Mouse (Mus musculus) gastrocnemius, postnatal 10 days (tissue): ENCODE measurements around the gene Slc4a8. TPM values are rescaled to one million over a fixed set of nuclear protein-coding genes. Genes with fewer than 3 reads are reported as not detected.
A peak's percentile ranks its signal among the peaks of the same experiment; 100 is the strongest.
"Not testable (repeated sequence)": the region's sequence is repeated elsewhere in the genome, so short reads cannot be mapped to it uniquely, and the experiment has no call there.

Source experiments
- DNase-seq: peaks from one replicate; pipeline ENCODE4 v3.0.0; 2021; ENCODE audit warnings: mixed read lengths
- total RNA-seq, 2 experiments: library from RNA; stranded (reverse); gene quantifications; 2 replicates each; pipeline ENCODE4 v1.2.3; 2021

Gene Slc4a8
- total RNA-seq, 2 experiments from 2014 or later: 1.7 to 2.4 TPM

GRCm38 (mm10) chr15:100773859-100774258 is 12.3 kb downstream of the Slc4a8 start:
- not testable (repeated sequence) for DNase-seq

- DNase-seq: no peak
Measured at GRCm38 (mm10) chr15:100775189-100776166, 13.9 kb downstream of the Slc4a8 start.

GRCm38 (mm10) chr15:100776424-100776823 is 14.9 kb downstream of the Slc4a8 start:
- DNase-seq: no peak

GRCm38 (mm10) chr15:100777020-100778016 is 15.8 kb downstream of the Slc4a8 start:
- peak; percentile 18 for DNase-seq

- no peak for DNase-seq
Measured at GRCm38 (mm10) chr15:100779896-100780295, 18.3 kb downstream of the Slc4a8 start.

- no peak for DNase-seq
Measured at GRCm38 (mm10) chr15:100783244-100783987, 21.9 kb downstream of the Slc4a8 start.

GRCm38 (mm10) chr15:100790219-100790618 is 28.7 kb downstream of the Slc4a8 start:
- no peak for DNase-seq

GRCm38 (mm10) chr15:100792324-100792723 is 30.8 kb downstream of the Slc4a8 start:
- DNase-seq: no peak

GRCm38 (mm10) chr15:100800914-100801313 is 39.4 kb downstream of the Slc4a8 start:
- DNase-seq: no peak

- DNase-seq: no peak
Measured at GRCm38 (mm10) chr15:100808062-100808461, 46.5 kb downstream of the Slc4a8 start.

GRCm38 (mm10) chr15:100808484-100808883 is 46.9 kb downstream of the Slc4a8 start:
- no peak for DNase-seq

- no peak for DNase-seq
Measured at GRCm38 (mm10) chr15:100810243-100810642, 48.7 kb downstream of the Slc4a8 start.

GRCm38 (mm10) chr15:100813501-100813900 is 52.0 kb downstream of the Slc4a8 start:
- DNase-seq: no peak

- DNase-seq: no peak
Measured at GRCm38 (mm10) chr15:100814066-100814465, 52.5 kb downstream of the Slc4a8 start.

GRCm38 (mm10) chr15:100815310-100815709 is 53.8 kb downstream of the Slc4a8 start:
- no peak for DNase-seq

- no peak for DNase-seq
Measured at GRCm38 (mm10) chr15:100818860-100819259, 57.3 kb downstream of the Slc4a8 start.

- DNase-seq: no peak
Measured at GRCm38 (mm10) chr15:100821824-100822223, 60.3 kb downstream of the Slc4a8 start.

GRCm38 (mm10) chr15:100822370-100822769 is 60.8 kb downstream of the Slc4a8 start:
- DNase-seq: not testable (repeated sequence)

GRCm38 (mm10) chr15:100825249-100825856 is 63.8 kb downstream of the Slc4a8 start:
- no peak for DNase-seq

GRCm38 (mm10) chr15:100826076-100826475 is 64.5 kb downstream of the Slc4a8 start:
- no peak for DNase-seq

GRCm38 (mm10) chr15:100829775-100830174 is 68.2 kb downstream of the Slc4a8 start:
- no peak for DNase-seq
